18 mouse cellular contexts compared by ENCODE assay signal in the genomic region with DNA sequence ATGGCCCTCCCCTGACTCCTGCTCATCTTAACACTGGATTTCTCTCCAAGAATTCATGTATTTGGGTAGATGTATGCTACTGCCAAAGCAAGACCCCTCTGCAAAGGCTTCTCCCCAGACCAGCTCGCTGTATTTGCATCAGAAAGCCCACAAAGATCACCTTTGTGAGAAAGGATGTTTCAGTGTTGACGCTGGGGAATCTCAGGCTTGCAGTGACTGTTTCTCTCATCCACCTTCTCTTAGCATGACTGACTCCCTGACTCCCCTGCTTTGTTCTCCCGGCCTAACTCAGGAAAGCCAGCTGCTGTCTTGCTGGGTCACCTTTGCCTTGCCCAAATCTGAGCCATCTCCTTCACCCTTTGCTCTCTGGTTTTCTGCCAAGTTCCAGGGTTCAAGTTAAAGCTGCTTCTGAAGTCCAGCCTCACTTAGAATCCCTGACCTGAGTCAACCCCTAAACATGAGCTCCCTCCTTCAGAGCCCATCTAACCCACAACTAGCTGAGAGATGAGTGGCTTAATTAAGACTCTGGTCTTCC. TPM values are rescaled to one million over a fixed set of nuclear protein-coding genes. Genes with fewer than 3 reads are reported as not detected.
"Had no signal": no experiment of that assay in that cellular context is flagged by ENCODE, and none has a peak within 500 bp of the region (broad histone marks: within the 10 kb centered on the region; RNA-seq: fewer than 3 reads in every experiment).

No protein-coding gene starts in this region.

- H3K4me3 ChIP-seq: left cerebral cortex, adult 2 months; limb, embryonic 10.5 days; liver, embryonic 15.5 days; midbrain, embryonic 10.5 days; myocyte; neural tube, embryonic 15.5 days had no signal

- DNase-seq: lung, adult 2 months; lung, postnatal 4 days; midbrain, embryonic 14.5 days; right cerebral cortex, adult 18-20 months; right cerebral cortex, postnatal 25 days; thymus, postnatal 36 days had no signal

- H3K9me3 ChIP-seq: limb, embryonic 10.5 days; liver, embryonic 15.5 days; midbrain, embryonic 10.5 days; neural tube, embryonic 15.5 days had no signal

- H3K36me3 ChIP-seq: limb, embryonic 10.5 days; liver, embryonic 15.5 days; neural tube, embryonic 15.5 days had no signal

- ATAC-seq: lung, postnatal 0 days had no signal

- H3K9ac ChIP-seq: liver, embryonic 15.5 days; neural tube, embryonic 15.5 days had no signal

- H3K27ac ChIP-seq: left cerebral cortex, adult 2 months; limb, embryonic 10.5 days; liver, embryonic 15.5 days; midbrain, embryonic 10.5 days; neural tube, embryonic 15.5 days had no signal

- H3K4me1 ChIP-seq: limb, embryonic 10.5 days; liver, embryonic 15.5 days; midbrain, embryonic 10.5 days; neural tube, embryonic 15.5 days had no signal

- H3K27me3 ChIP-seq: liver, embryonic 15.5 days; neural tube, embryonic 15.5 days had no signal

- H3K4me2 ChIP-seq: liver, embryonic 11.5 days; liver, embryonic 15.5 days; neural tube, embryonic 15.5 days had no signal

RNA-seq across cellular contexts. Expression of a gene that starts 32.1 kb away (rescaled TPM):
- total RNA-seq: layer of hippocampus, adult 8-10 months; layer of hippocampus, postnatal 25 days; left cerebral cortex, adult 2 months; left cerebral cortex, postnatal 14 days had no signal
- polyA plus RNA-seq: limb, embryonic 14.5 days; lung, adult 2 months; lung, postnatal 0 days; myocyte had no signal
